Mouse (Mus musculus): Measurements from ENCODE around the gene Zfp846.
A peak's percentile ranks its signal among the peaks of the same experiment; 100 is the strongest.

Zfp846 gene

DNA sequence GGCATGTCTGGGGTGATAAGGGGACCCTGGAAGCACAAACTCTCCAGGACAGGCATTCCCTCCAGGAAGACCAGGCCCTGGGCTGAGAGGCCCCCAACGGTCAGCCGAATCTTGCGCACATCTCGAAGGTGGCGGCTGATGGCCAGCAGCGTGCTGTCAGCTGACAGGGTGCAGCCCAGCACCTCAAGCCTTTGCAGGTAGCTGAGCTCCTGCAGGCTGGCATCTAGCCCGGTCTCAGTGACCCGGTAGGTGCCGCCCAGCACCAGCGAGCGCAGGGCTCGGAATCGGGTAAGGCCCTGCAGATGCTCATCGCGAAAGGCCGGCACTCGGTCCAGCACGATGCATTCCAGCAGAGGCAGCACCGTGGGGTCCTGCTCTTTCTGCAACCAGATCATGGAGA, 57.5 kb downstream of the Zfp846 start:
- no peak for DNase-seq

GRCm38 (mm10) chr9:20639486-20639885, 58.4 kb downstream of the Zfp846 start:
- DNase-seq = no peak

- no peak for DNase-seq
Observed at GRCm38 (mm10) chr9:20641501-20641900, 60.4 kb downstream of the Zfp846 start.

GRCm38 (mm10) chr9:20642101-20642895, 61.2 kb downstream of the Zfp846 start, which contains the start of gene Ubl5:
Gene Ubl5, plus strand, starts transcription at chr9:20642878.
- peak; percentile 79 for DNase-seq

DNA sequence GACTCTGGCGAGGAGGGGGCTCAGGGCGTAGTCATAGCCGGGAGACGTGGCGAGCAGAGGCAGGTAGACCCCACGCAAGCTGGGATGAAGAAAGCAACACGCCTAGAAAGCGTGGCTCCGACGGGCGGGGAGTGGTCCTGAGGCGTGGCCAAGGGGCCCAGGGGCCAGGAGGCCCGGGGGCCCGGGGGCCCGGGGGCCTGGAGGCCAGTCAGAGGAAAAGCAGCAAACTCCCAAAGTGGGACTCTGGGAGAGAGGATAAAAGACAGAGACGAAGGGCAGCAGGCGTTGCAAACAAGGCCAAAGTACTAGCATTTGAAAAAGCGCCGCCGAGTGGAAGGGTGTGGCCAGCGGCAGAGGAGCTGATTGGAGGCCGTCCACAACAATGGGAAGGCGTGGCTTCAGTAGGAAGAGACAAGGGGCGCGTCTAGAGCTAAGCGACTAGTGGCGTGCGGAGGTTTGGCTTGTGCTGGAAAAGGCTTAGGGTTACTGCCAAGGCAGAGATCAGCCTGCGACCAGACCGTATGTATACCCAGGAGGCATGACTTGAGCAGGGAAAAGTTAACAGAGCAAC, 61.9 kb downstream of the Zfp846 start:
- peak; percentile 94 for DNase-seq

DNA sequence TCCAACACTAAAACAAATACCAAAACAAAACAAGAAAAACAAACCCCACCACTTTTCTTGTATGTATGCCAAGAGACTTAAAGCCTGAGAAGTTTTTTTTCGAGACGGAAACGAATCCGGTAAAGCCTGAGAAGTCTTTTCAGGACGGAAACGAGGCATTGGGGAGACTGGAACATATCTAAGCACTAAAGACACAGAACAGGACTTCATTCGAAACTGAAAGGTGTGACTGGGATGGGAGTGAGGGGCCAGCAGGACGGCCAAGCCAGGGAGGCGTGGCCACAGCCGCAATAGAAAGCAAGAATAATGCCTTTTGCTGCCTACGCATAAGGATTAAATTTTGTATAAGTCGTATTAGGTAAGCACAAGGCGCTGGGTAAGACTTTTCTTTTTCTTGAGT, 62.7 kb downstream of the Zfp846 start:
- peak; percentile 10 for DNase-seq

DNA sequence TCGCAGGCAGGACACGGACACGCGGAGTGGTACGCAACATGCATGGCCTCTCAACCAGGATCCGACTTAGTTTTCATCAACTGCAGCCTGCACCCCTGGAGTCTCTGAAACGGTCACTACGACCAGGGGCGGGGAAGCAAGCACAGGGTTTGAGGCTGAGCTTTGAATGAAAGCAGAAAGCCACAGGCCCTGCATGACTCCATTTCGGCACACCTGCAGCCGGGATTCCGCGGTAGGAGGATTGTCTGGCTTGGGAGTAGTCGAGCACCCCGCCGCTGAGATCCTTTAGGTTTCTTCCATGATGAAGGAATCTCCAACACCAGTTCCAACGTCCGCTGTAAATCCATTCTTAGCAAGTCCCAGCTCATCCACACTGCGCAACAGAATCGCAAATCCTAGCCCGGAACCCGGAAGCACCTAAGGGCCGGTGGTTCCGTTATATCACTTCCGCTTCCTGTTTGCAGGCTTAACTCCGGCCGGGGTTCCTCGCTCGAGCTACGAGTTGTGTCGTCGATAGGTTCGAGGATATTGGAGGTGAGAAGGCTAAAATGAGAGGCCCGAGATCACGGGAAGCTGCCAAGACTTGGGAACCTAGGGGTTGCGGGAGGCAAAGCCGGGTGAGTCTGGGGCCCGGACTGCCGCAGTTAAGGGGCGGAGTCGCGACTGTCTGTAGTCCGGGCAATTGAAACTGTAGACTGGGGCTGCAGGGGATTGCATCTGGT, 63.4 kb downstream of the Zfp846 start, which contains the start of gene Fbxl12:
Fbxl12 (minus strand) TSS at position 408 of the 722 bp plus-strand sequence.
- peak; percentile 86 for DNase-seq

- DNase-seq = peak; percentile 22
Observed at GRCm38 (mm10) chr9:20645121-20645520, 64.0 kb downstream of the Zfp846 start.

DNA sequence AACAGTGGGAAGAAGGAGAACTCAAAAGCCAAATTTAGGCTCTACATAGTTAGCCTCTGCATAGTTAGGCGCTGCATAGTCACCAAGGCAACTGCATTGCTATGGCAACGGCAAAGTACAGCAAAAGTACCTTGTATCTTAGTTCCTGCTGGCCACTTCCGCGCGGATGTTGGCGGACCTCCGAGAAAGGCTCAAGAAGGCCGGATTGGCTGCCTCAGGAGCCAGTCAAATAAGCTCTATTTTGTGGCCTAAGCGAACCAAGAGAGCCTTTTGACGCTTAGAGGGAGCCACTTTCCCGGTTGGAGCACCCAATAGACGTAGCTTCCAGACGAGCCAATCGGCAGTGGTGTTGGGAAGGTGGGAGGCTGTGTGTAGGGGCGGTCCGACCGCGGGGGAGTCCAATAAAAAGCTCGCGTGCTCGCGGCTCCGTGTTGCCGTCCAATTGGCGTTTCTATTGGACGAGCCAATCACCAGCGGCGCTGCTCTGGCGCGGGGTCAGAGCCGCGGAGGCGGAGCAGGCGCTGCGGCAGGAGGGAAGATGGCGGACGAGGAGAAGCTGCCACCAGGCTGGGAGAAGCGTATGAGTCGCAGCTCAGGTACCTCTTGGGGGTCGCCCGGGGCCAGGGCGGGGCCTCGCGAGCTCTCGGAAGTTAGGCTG, 70.6 kb downstream of the Zfp846 start, which contains the start of gene Pin1:
Pin1 (plus strand) TSS at position 494 of the 658 bp plus-strand sequence.
- DNase-seq = peak; percentile 100

DNA sequence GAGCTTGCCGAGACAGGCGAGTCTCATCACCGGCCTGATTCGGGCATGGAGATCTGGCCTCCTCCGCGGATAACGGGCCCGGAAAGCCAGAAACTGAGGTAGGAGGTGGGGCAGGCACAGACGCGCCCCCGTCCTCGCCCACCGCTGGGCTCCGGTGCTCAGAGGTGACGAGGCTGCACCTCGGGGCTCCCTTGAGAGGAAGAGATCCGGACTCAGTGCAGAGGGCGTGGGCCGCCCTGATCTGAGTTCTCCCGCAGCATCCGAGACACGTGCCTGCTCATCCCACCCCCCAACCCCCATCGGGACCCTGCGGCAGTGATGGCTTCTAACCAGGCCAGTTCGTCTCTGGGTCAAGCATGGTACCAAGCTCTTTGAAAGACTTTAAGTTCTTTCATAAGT, 71.2 kb downstream of the Zfp846 start:
- no peak for DNase-seq

DNA sequence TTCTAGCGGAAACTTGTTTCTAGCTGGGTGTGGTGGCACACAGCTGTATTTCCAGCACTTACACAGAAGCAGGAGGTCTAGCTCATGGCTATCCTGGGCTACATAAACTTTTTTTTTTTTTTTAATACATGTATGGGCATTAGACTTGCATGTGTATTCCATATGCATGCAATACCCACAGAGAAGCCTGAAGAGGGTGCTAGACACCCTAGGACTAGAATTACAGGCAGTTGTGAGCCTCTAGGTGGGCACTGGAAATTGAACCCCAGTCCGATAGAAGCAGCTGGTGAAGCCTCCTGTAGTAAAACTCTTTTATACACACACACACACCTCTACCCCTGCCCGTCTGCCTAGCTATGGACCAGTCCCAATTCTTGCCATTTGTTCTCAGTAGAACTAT, 72.8 kb downstream of the Zfp846 start:
- DNase-seq = no peak

Measured in lung, postnatal 36 days (tissue).